ENCODE assay signal across 21 mouse cellular contexts in the genomic region with DNA sequence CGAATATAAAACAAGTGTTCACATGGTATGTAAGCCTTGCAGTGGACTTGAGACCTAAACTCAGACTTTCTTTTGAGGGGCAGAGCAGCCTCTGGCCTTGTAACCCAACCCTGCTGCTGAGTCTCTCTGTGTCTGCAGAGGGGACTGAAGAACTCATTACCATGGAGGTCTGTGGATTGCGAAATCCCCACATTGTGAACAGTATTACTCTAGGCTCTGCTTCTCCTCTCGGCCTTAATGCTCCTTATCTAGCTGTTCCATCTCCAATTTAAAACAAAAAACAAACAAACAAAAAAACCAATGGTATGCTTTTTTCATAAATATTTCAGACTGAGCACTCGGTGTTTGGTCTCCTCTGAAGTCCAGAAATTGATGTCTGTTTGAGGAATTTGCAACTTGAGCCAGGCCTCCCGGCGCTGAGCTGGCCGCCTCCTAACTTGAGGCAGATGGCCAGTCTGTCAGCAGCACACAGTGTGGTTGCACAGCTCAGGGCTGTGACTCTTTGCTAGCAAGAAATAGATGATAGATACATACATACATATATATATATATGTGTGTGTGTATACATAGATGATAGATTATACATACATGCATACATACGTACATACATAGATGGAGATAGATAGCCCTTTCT.
DNase-seq lines count a peak whose midpoint lies in the region; ATAC-seq and TF ChIP-seq lines count a peak whose summit lies in the region.
"Had no signal": no experiment of that assay in that cellular context is flagged by ENCODE, and none has a peak within 500 bp of the region (broad histone marks: within the 10 kb centered on the region; RNA-seq: fewer than 3 reads in every experiment).

No protein-coding gene starts in this region.

- TF ChIP-seq CTCF in lung, postnatal 0 days (IDR thresholded peaks at IDR 0.05): no peak
- no peak for TF ChIP-seq CTCF in lung, adult 2 months (IDR thresholded peaks at IDR 0.05; ENCODE audit: insufficient read depth, low read length)

- no peak for TF ChIP-seq POLR2A in lung, adult 2 months (IDR thresholded peaks at IDR 0.05; ENCODE audit: borderline replicate concordance, extremely low read depth, low read depth, low read length)

- peak; percentile 57; the same call in 1 of the 2 replicates for ATAC-seq in kidney, embryonic 16.5 days (ENCODE audit: low FRiP score, low TSS enrichment)
- no peak; the same call in 1 of the 2 replicates for ATAC-seq in lung, postnatal 0 days
- ATAC-seq: forebrain, embryonic 14.5 days; intestine, embryonic 15.5 days; midbrain, embryonic 15.5 days had no signal

- H3K27me3 ChIP-seq in kidney, embryonic 16.5 days (ENCODE audit: insufficient read depth, low read length): no peaks in the 10 kb centered on the region
- no peaks in the 10 kb centered on the region for H3K27me3 ChIP-seq in lung, postnatal 0 days (replicated peaks; ENCODE audit: insufficient read depth, low read length)
- H3K27me3 ChIP-seq: heart, embryonic 13.5 days; intestine, embryonic 15.5 days; megakaryocyte, embryonic 14.5 days; midbrain, embryonic 15.5 days had no signal

- H3K27ac ChIP-seq in kidney, embryonic 16.5 days (ENCODE audit: low read length): no peak overlapping the region
- no peak overlapping the region for H3K27ac ChIP-seq in lung, postnatal 0 days (ENCODE audit: low read length)
- H3K27ac ChIP-seq: heart, embryonic 13.5 days; hindbrain, embryonic 14.5 days; intestine, embryonic 15.5 days; limb, embryonic 10.5 days; midbrain, embryonic 15.5 days had no signal

- H3K9ac ChIP-seq in kidney, embryonic 16.5 days (replicated peaks; ENCODE audit: low read length): no peak overlapping the region
- H3K9ac ChIP-seq in lung, postnatal 0 days (replicated peaks; ENCODE audit: low read depth): no peak overlapping the region
- H3K9ac ChIP-seq: heart, embryonic 13.5 days; hindbrain, embryonic 14.5 days; intestine, embryonic 15.5 days; midbrain, embryonic 15.5 days had no signal

- H3K4me1 ChIP-seq in kidney, embryonic 16.5 days (ENCODE audit: insufficient read depth, low read length): peaks cover 15% of the 10 kb centered on the region; the same call in 1 of the 2 replicates
- 0 out of 2 replicates have a peak, but pooled peaks cover 3% of the 10 kb centered on the region for H3K4me1 ChIP-seq in lung, postnatal 0 days (ENCODE audit: insufficient read depth, low read depth, low read length)
- H3K4me1 ChIP-seq in lung, adult 2 months (ENCODE audit: control insufficient read depth, insufficient read depth, low read length): no peaks in the 10 kb centered on the region
- H3K4me1 ChIP-seq: megakaryocyte, embryonic 14.5 days had no signal

- H3K4me3 ChIP-seq in kidney, embryonic 16.5 days (ENCODE audit: low read length): no peak overlapping the region
- H3K4me3 ChIP-seq in lung, postnatal 0 days (ENCODE audit: low read depth, low read length): no peak overlapping the region
- H3K4me3 ChIP-seq in lung, adult 2 months (replicated peaks; ENCODE audit: extremely low read depth, low read depth, low read length): no peak overlapping the region
- H3K4me3 ChIP-seq: heart, embryonic 13.5 days; intestine, embryonic 15.5 days; limb, embryonic 10.5 days; megakaryocyte, embryonic 14.5 days; midbrain, embryonic 15.5 days; myocyte had no signal

- intact Hi-C loops in gastrocnemius, postnatal 36 days (cut with DNase I): no loop called here

- DNase-seq in gastrocnemius, adult 18-20 months (ENCODE audit: low spot score): peak; percentile 18
- DNase-seq in gastrocnemius, postnatal 36 days: no peak
- DNase-seq in kidney, adult 9 months: no peak
- DNase-seq in lung, postnatal 0 days (ENCODE audit: low spot score): peak; percentile 26
- DNase-seq in lung, adult 2 months: no peak
- peak; percentile 23 to 38 for DNase-seq in kidney, postnatal 4 days
- DNase-seq in thymus, adult 18-20 months: no peak
- DNase-seq: adrenal gland, postnatal 36 days; cerebellum, adult 18-20 months; heart, adult 11 months; lung, adult 18-20 months; thymus, postnatal 25 days had no signal

- H3K9me3 ChIP-seq in kidney, embryonic 16.5 days (ENCODE audit: low read length): no peaks in the 10 kb centered on the region
- H3K9me3 ChIP-seq in lung, postnatal 0 days (ENCODE audit: low read length): no peaks in the 10 kb centered on the region
- H3K9me3 ChIP-seq: heart, embryonic 13.5 days; intestine, embryonic 15.5 days; limb, embryonic 10.5 days; midbrain, embryonic 15.5 days had no signal

- WGBS in kidney, embryonic 16.5 days: 44% methylated on average over 8 of the region's 8 CpGs
- 53% methylated on average over 8 of the region's 8 CpGs for WGBS in lung, postnatal 0 days
- WGBS in lung, adult 2 months: 64% methylated on average over 8 of the region's 8 CpGs

- no peak overlapping the region for H3K4me2 ChIP-seq in kidney, embryonic 16.5 days (replicated peaks; ENCODE audit: low read depth, low read length)
- H3K4me2 ChIP-seq in lung, postnatal 0 days (replicated peaks; ENCODE audit: low read depth, low read length): no peak overlapping the region
- H3K4me2 ChIP-seq: heart, embryonic 13.5 days; hindbrain, embryonic 14.5 days; intestine, embryonic 15.5 days; midbrain, embryonic 15.5 days had no signal

- TF ChIP-seq EP300 in lung, postnatal 0 days (IDR thresholded peaks at IDR 0.05): no peak

- no peaks in the 10 kb centered on the region for H3K36me3 ChIP-seq in kidney, embryonic 16.5 days (ENCODE audit: insufficient read depth, low read length)
- H3K36me3 ChIP-seq in lung, postnatal 0 days (ENCODE audit: insufficient read depth, low read length): no peaks in the 10 kb centered on the region
- H3K36me3 ChIP-seq: heart, embryonic 13.5 days; intestine, embryonic 15.5 days; limb, embryonic 10.5 days; midbrain, embryonic 15.5 days had no signal

Comparison
In these comparisons a context has a peak if more than half of its experiments do, and no peak if none do; other contexts are left out.
1. DNase-seq: peak in gastrocnemius, adult 18-20 months (single experiment), lung, postnatal 0 days (single experiment) and kidney, postnatal 4 days (2 of 2); none in gastrocnemius, postnatal 36 days (0 of 2), kidney, adult 9 months (single experiment), lung, adult 2 months (single experiment) and thymus, adult 18-20 months (0 of 2).